Mouse (Mus musculus): ENCODE measurements around the gene Zranb1.

DNA sequence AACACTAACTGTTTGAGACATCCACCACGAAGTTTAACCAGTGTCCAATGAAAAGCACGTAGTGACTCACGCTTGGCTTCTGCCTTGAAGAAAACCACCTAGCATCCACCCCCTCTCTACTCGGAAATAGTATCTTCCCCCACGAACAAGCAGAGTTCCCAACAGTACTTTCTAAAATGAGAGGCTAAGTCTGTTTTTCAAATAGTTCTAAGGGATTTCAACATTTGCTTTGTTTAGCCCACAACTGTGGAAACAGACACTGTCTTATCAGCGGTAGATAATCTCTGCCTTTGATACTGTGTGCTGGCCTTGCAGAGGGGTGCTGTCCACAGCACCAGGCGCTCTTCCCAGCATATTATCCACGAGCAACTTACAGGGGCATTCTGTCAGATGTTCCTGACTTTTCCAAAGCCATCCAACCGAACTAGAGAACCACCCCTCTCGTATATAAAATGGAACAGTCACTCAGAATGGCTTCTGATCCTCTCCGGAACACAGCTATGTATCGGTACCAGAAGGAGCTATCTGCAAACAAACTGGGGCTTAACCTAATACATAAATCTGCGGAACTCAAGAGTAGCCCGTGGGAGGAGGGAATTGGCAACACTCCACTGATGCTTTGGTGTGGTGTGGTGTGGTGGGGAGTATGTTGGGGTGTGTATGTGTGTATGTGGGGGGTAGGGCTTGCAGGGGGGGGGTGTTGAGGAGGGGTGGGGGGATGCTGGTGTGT is 81.9 kb downstream of the Zranb1 start:
- TF ChIP-seq CTCF (conservative IDR thresholded peaks at IDR 0.05; ENCODE audit: insufficient read depth, insufficient read length, low read depth, low read length) (no peak), POLR2A (IDR thresholded peaks at IDR 0.05; ENCODE audit: low read depth, low read length) (no peak)
